Mouse (Mus musculus) spleen, postnatal 36 days (tissue): ENCODE measurements around the gene Ctdsp2.

Source experiments
- DNase-seq, 2 experiments: peaks; one replicate each; pipeline ENCODE4 v3.0.0; 2022; ENCODE audit warnings: low spot score in 2 of 2, mixed read lengths in 1 of 2

Gene Ctdsp2

GRCm38 (mm10) chr10:127042468-127043115 lies 64.1 kb downstream of the Ctdsp2 start:
- DNase-seq = no peak

DNA sequence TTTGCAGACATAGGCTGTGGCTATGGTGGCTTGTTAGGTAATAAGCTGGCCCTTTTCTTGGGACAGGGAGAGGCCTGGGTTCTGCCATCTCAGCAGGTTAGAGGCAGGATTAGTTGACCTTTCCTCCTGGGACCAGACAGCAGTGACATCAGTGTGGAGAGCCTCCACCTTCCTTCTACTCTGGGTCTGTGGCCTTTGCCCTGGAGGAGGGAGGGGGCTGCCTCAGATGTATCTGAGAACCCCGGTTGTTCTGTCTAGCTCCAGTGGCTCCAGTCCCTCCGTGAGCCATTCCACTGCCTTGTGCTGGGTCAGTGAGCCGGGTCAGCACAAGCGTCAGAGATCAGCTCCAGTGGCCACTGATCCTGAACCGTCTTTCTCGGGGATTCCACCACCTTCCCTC lies 64.7 kb downstream of the Ctdsp2 start:
- DNase-seq = no peak

DNA sequence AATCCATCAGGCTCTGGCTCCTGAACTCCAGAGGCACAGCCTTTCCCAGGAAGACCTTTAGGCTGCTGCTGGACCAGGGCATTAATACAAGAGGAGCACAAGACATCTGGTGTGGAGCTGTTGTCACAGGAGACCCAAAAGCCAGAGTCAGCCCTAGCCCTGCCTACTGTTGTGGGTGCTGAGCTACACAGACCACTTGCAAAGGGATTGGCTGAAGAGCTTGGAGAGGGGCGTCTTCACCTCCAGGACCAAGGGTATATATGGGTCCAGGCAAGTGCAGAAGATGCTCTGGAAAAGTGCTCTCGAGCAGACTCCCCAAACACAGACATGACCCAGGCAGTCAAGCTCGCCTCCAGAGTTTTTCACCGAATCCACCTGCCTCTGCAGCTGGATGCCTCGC lies 69.4 kb downstream of the Ctdsp2 start, which contains the start of gene Cyp27b1:
Gene Cyp27b1, plus strand, starts transcription at position 297 of the 400 bp plus-strand sequence.
- DNase-seq = no peak

- DNase-seq = no peak
Measured at GRCm38 (mm10) chr10:127048608-127049394, 70.3 kb downstream of the Ctdsp2 start.
